Mouse (Mus musculus): Measurements from ENCODE around the gene Tcp10c.
"Not testable (repeated sequence)": the region's sequence is repeated elsewhere in the genome, so short reads cannot be mapped to it uniquely, and the experiment has no call there.

GRCm38 (mm10) chr17:13426508-13426907 lies 72.1 kb downstream of the Tcp10c start:
- not testable (repeated sequence) for TF ChIP-seq EP300, POLR2A (IDR thresholded peaks at IDR 0.05; ENCODE audit: insufficient read depth, low read depth, low read length)

All from heart, adult 2 months (tissue).